Mouse (Mus musculus) frontal cortex, adult 2 months (tissue): ENCODE data around the gene Celsr1. TPM values are rescaled to one million over a fixed set of nuclear protein-coding genes. Genes with fewer than 3 reads are reported as not detected.

Experiments used
- DNase-seq, 2 experiments: peaks; one replicate each; pipeline ENCODE4 v3.0.0; 2022; ENCODE audit warnings: low spot score in 1 of 2; ENCODE audit errors: extremely low spot score in 1 of 2
- polyA plus RNA-seq: library from polyadenylated mRNA; depleted of rRNA; stranded (reverse); fragments of >200 nt; gene quantifications from 2 replicates; pipeline ENCODE4 v1.2.3, GENCODE M21; 2012

Celsr1 gene
- polyA plus RNA-seq, 1 experiment: 2.6 TPM

GRCm38 (mm10) chr15:85969291-85969690 lies 64.3 kb downstream of the Celsr1 start:
- DNase-seq: no peak

DNA sequence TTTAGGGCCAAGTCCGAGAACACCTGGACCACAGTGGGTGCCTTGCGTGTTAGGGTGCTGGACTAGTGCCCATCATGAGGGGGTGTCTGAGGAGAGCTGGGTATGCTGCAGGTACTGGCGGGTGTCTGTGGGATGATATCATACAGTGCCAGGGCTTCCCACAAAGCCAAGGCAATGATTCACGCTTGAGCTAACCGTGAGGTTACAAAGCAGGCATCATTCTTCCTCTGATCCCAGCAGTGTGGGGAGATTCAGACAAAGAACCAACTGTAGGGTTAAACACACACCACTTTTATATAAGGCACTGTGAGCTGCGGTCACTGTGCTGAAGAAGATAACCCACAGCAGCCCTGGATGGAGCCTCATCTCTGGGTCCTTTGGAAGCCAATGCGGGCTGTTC lies 67.5 kb downstream of the Celsr1 start:
- DNase-seq: no peak

DNA sequence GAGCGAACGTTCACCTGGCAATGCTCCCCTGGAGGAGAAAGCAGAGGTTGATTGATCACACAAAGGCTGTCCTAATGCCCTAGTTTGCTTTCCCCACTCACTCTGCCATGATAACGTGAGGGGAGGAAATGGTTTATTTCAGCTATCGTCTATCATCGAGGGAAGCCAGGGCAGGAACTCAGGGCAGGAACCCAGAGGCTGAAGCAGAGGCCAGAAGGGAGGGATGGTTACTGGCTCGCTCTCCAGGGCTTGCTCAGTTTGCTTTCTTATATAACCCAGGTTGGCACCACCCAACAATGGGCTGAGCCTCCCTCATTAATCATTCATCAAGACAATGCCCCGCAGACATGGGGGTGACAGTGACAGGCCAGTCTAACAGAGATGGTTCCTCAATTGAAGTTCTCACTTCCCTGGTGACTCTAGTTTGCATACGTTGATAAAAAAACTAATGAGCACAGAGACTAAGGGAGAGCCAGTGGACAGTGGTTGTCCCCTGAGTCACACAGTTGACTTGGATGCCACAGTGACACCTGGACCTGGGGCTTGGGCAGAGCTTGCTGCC lies 70.2 kb downstream of the Celsr1 start:
- no peak for DNase-seq

- no peak for DNase-seq
These were observed 70.9 kb downstream of the Celsr1 start for GRCm38 (mm10) chr15:85962691-85963090.

GRCm38 (mm10) chr15:85961651-85962050 lies 71.9 kb downstream of the Celsr1 start:
- no peak for DNase-seq

- DNase-seq: no peak
These were observed 72.4 kb downstream of the Celsr1 start for GRCm38 (mm10) chr15:85961131-85961530.

DNA sequence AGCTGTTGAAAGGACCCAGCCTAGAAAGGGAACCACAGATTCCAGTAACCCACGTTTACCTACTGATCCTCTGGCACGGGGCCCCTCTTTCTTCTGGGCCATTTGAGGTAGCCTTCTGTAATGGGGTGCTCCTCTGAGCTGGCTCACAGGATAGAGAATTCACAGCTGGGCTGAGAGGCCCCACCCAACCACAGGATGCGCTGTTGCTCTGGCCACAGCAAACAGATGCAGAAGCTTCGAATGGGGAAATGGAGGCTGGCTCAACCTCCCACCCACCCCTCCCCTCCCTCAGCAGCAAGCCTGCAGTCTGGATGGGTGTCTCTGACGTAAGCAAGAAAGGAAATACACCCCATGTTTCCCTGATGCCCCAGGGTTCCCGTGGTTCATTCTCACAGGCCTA lies 77.4 kb downstream of the Celsr1 start:
- no peak for DNase-seq

GRCm38 (mm10) chr15:85953458-85953857 lies 80.1 kb downstream of the Celsr1 start:
- DNase-seq: no peak

- no peak for DNase-seq
These were observed 84.0 kb downstream of the Celsr1 start for GRCm38 (mm10) chr15:85949421-85950164.

DNA sequence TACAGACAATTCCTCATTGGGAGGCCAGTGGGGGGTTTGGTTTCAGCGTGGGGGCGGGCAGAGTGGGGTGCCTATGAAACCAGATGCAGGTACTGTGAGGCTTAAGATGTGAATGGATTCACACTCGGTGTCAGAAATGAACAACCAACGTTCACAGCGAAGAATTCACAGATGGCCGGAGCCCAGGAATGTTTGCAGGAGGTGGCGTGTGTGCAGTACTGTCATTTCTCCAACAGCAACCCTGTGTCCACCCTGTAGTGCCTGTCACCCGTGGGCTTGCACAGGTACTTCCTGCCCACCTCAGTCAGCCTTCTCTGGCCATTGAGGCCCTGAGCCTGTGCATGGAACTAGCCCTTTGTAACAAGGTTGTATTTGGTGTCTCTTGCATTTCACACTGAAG lies 85.6 kb downstream of the Celsr1 start:
- DNase-seq: no peak

GRCm38 (mm10) chr15:85947541-85947940 lies 86.0 kb downstream of the Celsr1 start:
- no peak for DNase-seq

- no peak for DNase-seq
These were observed 97.9 kb downstream of the Celsr1 start for GRCm38 (mm10) chr15:85935627-85936049.

- DNase-seq: no peak
These were observed 105.4 kb downstream of the Celsr1 start for GRCm38 (mm10) chr15:85928161-85928560.

DNA sequence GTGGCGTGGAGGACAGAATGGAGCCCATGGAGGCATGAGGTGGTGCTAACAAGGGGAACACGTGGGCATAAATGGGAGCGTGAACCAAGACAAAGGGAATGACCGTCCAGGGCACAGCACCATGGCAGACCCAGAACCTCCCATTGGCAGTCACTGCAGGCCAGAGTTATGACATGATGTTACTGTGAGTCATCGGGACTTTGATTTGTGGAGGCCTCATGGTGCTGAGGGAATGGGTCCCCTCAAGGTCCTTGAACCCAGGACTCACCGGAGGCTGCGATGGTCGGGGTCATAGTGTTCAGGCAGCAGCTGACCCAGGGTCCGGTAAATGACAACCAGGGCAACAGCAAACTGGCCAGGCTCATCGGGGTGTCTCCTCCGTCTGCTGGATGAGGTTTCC lies 111.7 kb downstream of the Celsr1 start:
- DNase-seq: no peak

DNA sequence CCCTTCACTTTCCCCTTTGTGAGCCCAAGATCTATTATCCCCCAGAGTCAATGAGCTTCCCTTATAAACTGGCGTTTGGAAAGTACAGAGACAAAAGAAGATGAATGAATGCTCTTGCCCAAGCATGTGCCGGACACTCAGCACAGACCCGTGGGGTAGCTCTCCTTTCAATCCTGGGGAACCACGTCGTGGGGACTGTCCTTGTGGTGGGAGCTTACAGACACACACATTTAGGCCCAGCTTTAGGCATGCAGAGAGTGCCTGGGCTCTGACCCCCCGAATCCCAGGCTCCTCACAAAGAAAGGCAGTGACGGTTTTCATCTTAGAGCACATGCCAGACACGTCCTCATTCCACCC lies 113.7 kb downstream of the Celsr1 start:
- no peak for DNase-seq

- DNase-seq: no peak
These were observed 114.2 kb downstream of the Celsr1 start for GRCm38 (mm10) chr15:85919191-85919891.

- peak in 1 of 2 experiments; percentile 57 for DNase-seq
These were observed 120.0 kb downstream of the Celsr1 start for GRCm38 (mm10) chr15:85913605-85914004.

GRCm38 (mm10) chr15:85909931-85910330 lies 123.6 kb downstream of the Celsr1 start:
- no peak for DNase-seq

- DNase-seq: no peak
These were observed 124.1 kb downstream of the Celsr1 start for GRCm38 (mm10) chr15:85909492-85909829.

GRCm38 (mm10) chr15:85908660-85909491 lies 124.7 kb downstream of the Celsr1 start:
- DNase-seq: no peak

DNA sequence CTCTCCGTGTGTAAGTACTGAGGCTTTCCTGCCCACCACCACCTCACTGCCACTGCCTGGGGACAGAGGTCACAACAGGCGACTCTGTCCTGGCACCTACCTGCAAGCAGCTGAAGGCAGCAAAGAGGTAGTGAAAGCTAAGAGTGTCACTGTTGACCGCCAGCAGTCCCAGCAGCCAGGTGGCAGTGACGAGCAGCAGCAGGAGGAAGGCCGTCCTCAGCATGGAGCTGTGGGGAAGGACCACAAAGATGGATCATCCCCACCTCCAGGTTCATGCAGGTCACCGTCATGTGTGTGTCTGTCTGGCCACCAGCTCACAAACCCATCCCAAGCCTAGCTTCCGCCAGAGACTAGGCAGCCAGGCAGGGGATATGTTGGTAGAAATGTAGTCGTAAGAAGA lies 129.8 kb downstream of the Celsr1 start:
- DNase-seq: no peak
